Mouse (Mus musculus) MEL (cell line): ENCODE measurements around the gene Esrra. TPM values are rescaled to one million over a fixed set of nuclear protein-coding genes. Genes with fewer than 3 reads are reported as not detected.
A peak's percentile ranks its signal among the peaks of the same experiment; 100 is the strongest.

ENCODE experiments used
- DNase-seq: peaks from one replicate; pipeline ENCODE4 v3.0.0; 2011; ENCODE audit warnings: low read depth, low spot score
- H3K27ac ChIP-seq: 2 replicates; pipeline ENCODE4 v1.5.1; 2012; ENCODE audit warnings: low read depth, mild to moderate bottlenecking, control low read depth, low read length, moderate library complexity; ENCODE audit not compliant: control insufficient read depth
- H3K27me3 ChIP-seq, 2 experiments: fragments of 150-350 bp in 1 of 2; sonication (generic) in 1 of 2; 2 replicates each; pipeline ENCODE4 v1.6.1; 2012; ENCODE audit warnings: low read length in 2 of 2, mild to moderate bottlenecking in 2 of 2, improper control_type of control experiment in 1 of 2, moderate library complexity in 1 of 2; ENCODE audit not compliant: insufficient read depth in 2 of 2, control insufficient read depth in 1 of 2
- H3K36me3 ChIP-seq, 2 experiments: 2 replicates each; pipeline ENCODE4 v1.6.1; 2012 to 2014; ENCODE audit warnings: low read length in 2 of 2, improper control_type of control experiment in 1 of 2, inconsistent platforms in 1 of 2, mild to moderate bottlenecking in 1 of 2; ENCODE audit not compliant: insufficient read depth in 2 of 2, control insufficient read depth in 1 of 2
- H3K4me1 ChIP-seq, 2 experiments: fragments of 150-350 bp in 1 of 2; sonication (generic) in 1 of 2; 2 replicates each; pipeline ENCODE4 v1.6.1; 2012; ENCODE audit warnings: low read length in 2 of 2, improper control_type of control experiment in 1 of 2, mild to moderate bottlenecking in 1 of 2; ENCODE audit not compliant: insufficient read depth in 2 of 2, control insufficient read depth in 1 of 2
- H3K4me3 ChIP-seq, 2 experiments: fragments of 150-350 bp in 1 of 2; sonication (generic) in 1 of 2; 2 replicates each; pipeline ENCODE4 v1.5.1; 2012; ENCODE audit warnings: low read depth in 2 of 2, low read length in 2 of 2, mild to moderate bottlenecking in 2 of 2, moderate library complexity in 2 of 2, control low read depth in 1 of 2, improper control_type of control experiment in 1 of 2; ENCODE audit not compliant: control insufficient read depth in 1 of 2, insufficient read depth in 1 of 2
- H3K79me2 ChIP-seq: 2 replicates; pipeline ENCODE4 v1.6.1; 2012; ENCODE audit warnings: mild to moderate bottlenecking, low read length, moderate library complexity; ENCODE audit not compliant: control insufficient read depth, poor library complexity, insufficient read depth
- H3K9ac ChIP-seq: 2 replicates; pipeline ENCODE4 v1.6.1; 2012; ENCODE audit warnings: low read depth, mild to moderate bottlenecking, control low read depth, low read length, moderate library complexity; ENCODE audit not compliant: control insufficient read depth, poor library complexity, severe bottlenecking
- H3K9me3 ChIP-seq: fragments of 150-350 bp; sonication (generic); replicated peaks from 2 replicates; pipeline ENCODE4 v1.6.1; 2012; ENCODE audit warnings: mild to moderate bottlenecking, low read length, improper control_type of control experiment, moderate library complexity; ENCODE audit not compliant: insufficient read depth
- CHD1 ChIP-seq: IDR thresholded peaks from 2 replicates; pipeline ENCODE4 v1.6.1; 2012; ENCODE audit warnings: low read depth, mild to moderate bottlenecking, inconsistent platforms, low read length, improper control_type of control experiment
- CHD2 ChIP-seq: IDR thresholded peaks from 2 replicates; pipeline ENCODE4 v1.6.1; 2011; ENCODE audit warnings: low read length, improper control_type of control experiment
- CTCF ChIP-seq, 3 experiments: IDR thresholded peaks in 2 of 3; conservative IDR thresholded peaks in 1 of 3; 2 replicates each; pipeline ENCODE4 v1.5.1; 2011 to 2012; ENCODE audit warnings: low read length in 3 of 3, low read depth in 2 of 3, mild to moderate bottlenecking in 2 of 3, improper control_type of control experiment in 1 of 3, inconsistent platforms in 1 of 3, mixed read lengths in 1 of 3, moderate library complexity in 1 of 3; ENCODE audit not compliant: control insufficient read depth in 1 of 3, insufficient read depth in 1 of 3, poor library complexity in 1 of 3, severe bottlenecking in 1 of 3
- E2F4 ChIP-seq: IDR thresholded peaks from 2 replicates; pipeline ENCODE4 v1.6.1; 2011; ENCODE audit warnings: low read depth, low read length, improper control_type of control experiment, borderline replicate concordance
- EP300 ChIP-seq, 2 experiments: IDR thresholded peaks; 2 replicates each; pipeline ENCODE4 v1.6.1; 2011; ENCODE audit warnings: improper control_type of control experiment in 2 of 2, low read length in 2 of 2, low read depth in 1 of 2, mild to moderate bottlenecking in 1 of 2
- ETS1 ChIP-seq: IDR thresholded peaks from 2 replicates; pipeline ENCODE4 v1.6.1; 2012; ENCODE audit warnings: low read depth, mild to moderate bottlenecking, inconsistent platforms, low read length, improper control_type of control experiment, moderate library complexity
- GABPA ChIP-seq: IDR thresholded peaks from 2 replicates; pipeline ENCODE4 v1.6.1; 2012; ENCODE audit warnings: low read depth, mild to moderate bottlenecking, inconsistent platforms, low read length, improper control_type of control experiment, moderate library complexity
- GATA1 ChIP-seq: IDR thresholded peaks from 2 replicates; pipeline ENCODE4 v1.6.1; 2011; ENCODE audit warnings: low read depth, low read length, improper control_type of control experiment
- JUND ChIP-seq: IDR thresholded peaks from 2 replicates; pipeline ENCODE4 v1.6.1; 2011; ENCODE audit warnings: low read depth, mild to moderate bottlenecking, improper control_type of control experiment, low read length
- MAFK ChIP-seq: IDR thresholded peaks from 2 replicates; pipeline ENCODE4 v1.6.1; 2011; ENCODE audit warnings: low read depth, mild to moderate bottlenecking, low read length, improper control_type of control experiment, borderline replicate concordance
- MEF2A ChIP-seq: IDR thresholded peaks from 2 replicates; pipeline ENCODE4 v1.6.1; 2014; ENCODE audit warnings: low read depth, mild to moderate bottlenecking, inconsistent platforms, low read length, improper control_type of control experiment; ENCODE audit not compliant: poor library complexity, insufficient replicate concordance, severe bottlenecking; ENCODE audit errors: extremely low read depth
- MXI1 ChIP-seq: IDR thresholded peaks from 2 replicates; pipeline ENCODE4 v1.6.1; 2011; ENCODE audit warnings: mild to moderate bottlenecking, low read depth, low read length, improper control_type of control experiment
- MYB ChIP-seq: IDR thresholded peaks from 2 replicates; pipeline ENCODE4 v1.6.1; 2011; ENCODE audit warnings: mild to moderate bottlenecking, low read depth, low read length, improper control_type of control experiment
- MYC ChIP-seq: IDR thresholded peaks from 2 replicates; pipeline ENCODE4 v1.6.1; 2011; ENCODE audit warnings: low read depth, mild to moderate bottlenecking, low read length, improper control_type of control experiment, moderate library complexity
- NELFE ChIP-seq: IDR thresholded peaks from 2 replicates; pipeline ENCODE4 v1.6.1; 2011; ENCODE audit warnings: low read depth, low read length, improper control_type of control experiment
- POLR2A ChIP-seq, 2 experiments: IDR thresholded peaks; 2 replicates each; pipeline ENCODE4 v1.6.1; 2011 to 2012; ENCODE audit warnings: low read length in 2 of 2, mild to moderate bottlenecking in 2 of 2, control low read depth in 1 of 2, improper control_type of control experiment in 1 of 2, low read depth in 1 of 2, moderate library complexity in 1 of 2; ENCODE audit not compliant: control insufficient read depth in 1 of 2, insufficient read depth in 1 of 2, poor library complexity in 1 of 2
- POLR2AphosphoS2 ChIP-seq: IDR thresholded peaks from 2 replicates; pipeline ENCODE4 v1.6.1; 2011; ENCODE audit warnings: low read length, improper control_type of control experiment
- POLR2AphosphoS5 ChIP-seq: IDR thresholded peaks from 2 replicates; pipeline ENCODE4 v1.6.1; 2012; ENCODE audit warnings: low read depth, borderline replicate concordance, mild to moderate bottlenecking, inconsistent platforms, low read length, moderate library complexity, mixed read lengths
- RAD21 ChIP-seq: IDR thresholded peaks from 2 replicates; pipeline ENCODE4 v1.6.1; 2011; ENCODE audit warnings: mild to moderate bottlenecking, low read depth, low read length, improper control_type of control experiment
- SMC3 ChIP-seq: IDR thresholded peaks from 2 replicates; pipeline ENCODE4 v1.6.1; 2011; ENCODE audit warnings: low read depth, low read length, improper control_type of control experiment
- ZC3H11A ChIP-seq: IDR thresholded peaks from 2 replicates; pipeline ENCODE4 v1.6.1; 2012; ENCODE audit warnings: low read depth, mild to moderate bottlenecking, inconsistent platforms, low read length, improper control_type of control experiment
- ZKSCAN1 ChIP-seq: IDR thresholded peaks from 2 replicates; pipeline ENCODE4 v1.6.1; 2012; ENCODE audit warnings: low read depth, mild to moderate bottlenecking, inconsistent platforms, low read length, improper control_type of control experiment, moderate library complexity
- ZMIZ1 ChIP-seq: IDR thresholded peaks from 2 replicates; pipeline ENCODE4 v1.6.1; 2012; ENCODE audit warnings: low read depth, mild to moderate bottlenecking, inconsistent platforms, low read length, improper control_type of control experiment, moderate library complexity
- polyA plus RNA-seq, 2 experiments: library from polyadenylated mRNA; stranded (reverse) in 1 of 2; unstranded in 1 of 2; fragments of >175 nt in 1 of 2; fragments of >200 nt in 1 of 2; gene quantifications; 2 replicates each; pipeline versions ENCODE4 v1.2.1 to v1.2.4; 2012; ENCODE audit warnings: low replicate concordance in 2 of 2, low read depth in 1 of 2; ENCODE audit not compliant: insufficient read length in 2 of 2, insufficient read depth in 1 of 2, missing spikeins in 1 of 2
- total RNA-seq: library from RNA; depleted of rRNA; stranded (reverse); fragments of 300-350 nt; gene quantifications from 2 replicates; pipeline ENCODE4 v1.2.3, GENCODE M21; 2012

Gene Esrra
- total and polyA plus RNA-seq, 3 experiments: 32.5 to 40.9 TPM; not detected in 1

- peaks cover 0 to 10% of the 10 kb centered on the region in 2 experiments; a peak in 1 of 4 replicates for H3K4me1 ChIP-seq
- peaks cover 9% of the 10 kb centered on the region for H3K79me2 ChIP-seq
- H3K4me3 ChIP-seq: no peak within 1 kb of the TSS
- peaks cover 0 to 5% of the 10 kb centered on the region in 2 experiments; a peak in 1 of 4 replicates for H3K36me3 ChIP-seq
- TF ChIP-seq GATA1 (no peak), EP300 (IDR thresholded peaks at IDR 0.05; ENCODE audit: low read depth in 1 of 2, low read length in 2 of 2) (no peak), POLR2AphosphoS2 (no peak), MYB (no peak), NELFE (no peak), MEF2A (no peak), CHD2 (no peak), POLR2A (IDR thresholded peaks at IDR 0.05; ENCODE audit: control insufficient read depth in 1 of 2, insufficient read depth in 1 of 2, low read depth in 1 of 2, low read length in 2 of 2, poor library complexity in 1 of 2) (no peak), JUND (no peak), POLR2AphosphoS5 (no peak), MXI1 (no peak), ZC3H11A (no peak), CHD1 (no peak), ZKSCAN1 (no peak), MYC (no peak)
- H3K9ac ChIP-seq: no peak within 1 kb of the TSS
- H3K27me3 ChIP-seq: no peaks in the 10 kb centered on the region
- no peak within 1 kb of the TSS for H3K27ac ChIP-seq
- H3K9me3 ChIP-seq: no peaks in the 10 kb centered on the region
- no peak for DNase-seq
Observed at GRCm38 (mm10) chr19:6925307-6925573, 3.6 kb upstream of the Esrra start, which contains the start of gene Catsperz. Gene Catsperz, minus strand, starts transcription at chr19:6925380.

- no peak overlapping the region for H3K27ac ChIP-seq
- TF ChIP-seq GABPA: no peak
- TF ChIP-seq JUND: no peak
- TF ChIP-seq MAFK: no peak
- TF ChIP-seq ZMIZ1: no peak
- peak; percentile 31 to 67 (median 61); a peak in 5 of 6 replicates for TF ChIP-seq CTCF (IDR thresholded peaks at IDR 0.05 in 2 of 3, conservative IDR thresholded peaks at IDR 0.05 in 1 of 3; ENCODE audit: control insufficient read depth in 1 of 3, insufficient read depth in 1 of 3, low read depth in 2 of 3, low read length in 3 of 3, poor library complexity in 1 of 3, severe bottlenecking in 1 of 3)
- no peak for TF ChIP-seq ETS1
- no peak for TF ChIP-seq E2F4
- peak; percentile 59 for TF ChIP-seq RAD21
- TF ChIP-seq SMC3: peak; percentile 53
- peak; percentile 44 for TF ChIP-seq ZC3H11A
- no peak for TF ChIP-seq MYB
- TF ChIP-seq, all 39 proteins: peak for 4
- Histone ChIP-seq H3K4me1 (peaks cover 0 to 10% of the 10 kb centered on the region in 2 experiments; a peak in 1 of 4 replicates), H3K79me2 (peaks cover 15% of the 10 kb centered on the region), H3K4me3 (no peak overlapping the region), H3K36me3 (peaks cover 0 to 5% of the 10 kb centered on the region in 2 experiments; a peak in 1 of 4 replicates), H3K9ac (no peak overlapping the region), H3K9me3 (no peaks in the 10 kb centered on the region), H3K27me3 (no peaks in the 10 kb centered on the region)
- DNase-seq: peak; percentile 59
Observed at GRCm38 (mm10) chr19:6924461-6925306, 3.1 kb upstream of the Esrra start.
